Mouse (Mus musculus) heart, embryonic 15.5 days (tissue): ENCODE measurements around the gene Dhdh. TPM values are rescaled to one million over a fixed set of nuclear protein-coding genes. Genes with fewer than 3 reads are reported as not detected.
A peak's percentile ranks its signal among the peaks of the same experiment; 100 is the strongest.

Experiments used
- ATAC-seq: fragments of 200-750 bp; cut with Nextera tagmentation; replicated peaks from 2 replicates; pipeline ENCODE4 v1.8.0; 2017; ENCODE audit warnings: low read depth, moderate TSS enrichment; ENCODE audit not compliant: insufficient number of reproducible peaks, insufficient read depth, low FRiP score
- H3K27ac ChIP-seq: fragments of 300-500 bp; sonication (generic); 2 replicates; pipeline ENCODE4 v1.5.1; 2015; ENCODE audit warnings: mild to moderate bottlenecking, inconsistent platforms
- H3K27me3 ChIP-seq: fragments of 300-500 bp; sonication (generic); 2 replicates; pipeline ENCODE4 v1.6.1; 2015; ENCODE audit warnings: inconsistent platforms
- H3K36me3 ChIP-seq: fragments of 300-500 bp; sonication (generic); 2 replicates; pipeline ENCODE4 v1.6.1; 2015; ENCODE audit warnings: mild to moderate bottlenecking, inconsistent platforms
- H3K4me1 ChIP-seq: fragments of 300-500 bp; sonication (generic); replicated peaks from 2 replicates; pipeline ENCODE4 v1.6.1; 2015; ENCODE audit warnings: inconsistent platforms
- H3K4me2 ChIP-seq: fragments of 300-500 bp; sonication (generic); 2 replicates; pipeline ENCODE4 v1.6.1; 2015; ENCODE audit warnings: inconsistent platforms, mild to moderate bottlenecking, moderate library complexity
- H3K4me3 ChIP-seq: fragments of 300-500 bp; sonication (generic); 2 replicates; pipeline ENCODE4 v1.5.1; 2015; ENCODE audit warnings: mild to moderate bottlenecking, inconsistent platforms
- H3K9ac ChIP-seq: fragments of 300-500 bp; sonication (generic); 2 replicates; pipeline ENCODE4 v1.6.1; 2015; ENCODE audit warnings: mild to moderate bottlenecking, inconsistent platforms
- H3K9me3 ChIP-seq: fragments of 300-500 bp; sonication (generic); replicated peaks from 2 replicates; pipeline ENCODE4 v1.6.1; 2016; ENCODE audit warnings: inconsistent platforms
- WGBS: fragments of 180-500 bp; shearing (Covaris S2); methylation state at CpG from one replicate; pipeline ENCODE4 v1.1.7; 2015; ENCODE audit warnings: mixed read lengths; 5-methylcytosine and 5-hydroxymethylcytosine counted together
- polyA plus RNA-seq: library from polyadenylated mRNA; unstranded; fragments of >200 nt; fragmentation: Nextera tagmentation; extraction: Ambion mirVana; gene quantifications from 2 replicates; pipeline ENCODE4 v1.2.1, GENCODE M21; 2015

Gene Dhdh
- polyA plus RNA-seq, 1 experiment from 2014 or later = 4.1 TPM

GRCm38 (mm10) chr7:45509181-45509882 lies 20.7 kb upstream of the Dhdh start:
- Histone ChIP-seq H3K9me3 (no peaks in the 10 kb centered on the region), H3K4me2 (peak overlapping the region; percentile 85), H3K27ac (peak overlapping the region; percentile 90), H3K4me3 (peak overlapping the region; percentile 79), H3K9ac (peak overlapping the region; percentile 79), H3K36me3 (peaks cover 9% of the 10 kb centered on the region; the same call in 1 of the 2 replicates), H3K27me3 (no peaks in the 10 kb centered on the region), H3K4me1 (peaks cover 19% of the 10 kb centered on the region)
- WGBS = 30% methylated on average over 19 of the region's 19 CpGs
- ATAC-seq = no peak; the same call in 1 of the 2 replicates

GRCm38 (mm10) chr7:45508561-45508960 lies 20.0 kb upstream of the Dhdh start:
- H3K4me2 ChIP-seq = peak overlapping the region; percentile 85; the same call in 1 of the 2 replicates

GRCm38 (mm10) chr7:45507583-45507982 lies 19.0 kb upstream of the Dhdh start:
- Histone ChIP-seq H3K27ac (no peak overlapping the region), H3K4me1 (peaks cover 19% of the 10 kb centered on the region), H3K9me3 (no peaks in the 10 kb centered on the region), H3K4me2 (no peak overlapping the region), H3K27me3 (no peaks in the 10 kb centered on the region), H3K36me3 (peaks cover 11% of the 10 kb centered on the region), H3K4me3 (no peak overlapping the region), H3K9ac (no peak overlapping the region)
- ATAC-seq = no peak
- 79% methylated on average over 6 of the region's 6 CpGs for WGBS

More at GRCm38 (mm10) chr7:45508561-45508960, 20.0 kb upstream of the Dhdh start:
- Histone ChIP-seq H3K4me3 (peak overlapping the region; percentile 79; the same call in 1 of the 2 replicates), H3K9me3 (no peaks in the 10 kb centered on the region), H3K27ac (no peak overlapping the region), H3K9ac (no peak overlapping the region), H3K27me3 (no peaks in the 10 kb centered on the region), H3K36me3 (peaks cover 9% of the 10 kb centered on the region; the same call in 1 of the 2 replicates), H3K4me1 (peaks cover 19% of the 10 kb centered on the region)
- WGBS = 79% methylated on average over 6 of the region's 6 CpGs
- no peak for ATAC-seq

GRCm38 (mm10) chr7:45498427-45498826 lies 9.8 kb upstream of the Dhdh start:
- Histone ChIP-seq H3K4me1 (no peaks in the 10 kb centered on the region), H3K9ac (no peak overlapping the region), H3K36me3 (peaks cover 63% of the 10 kb centered on the region), H3K4me2 (no peak overlapping the region), H3K27me3 (no peaks in the 10 kb centered on the region), H3K9me3 (no peaks in the 10 kb centered on the region), H3K4me3 (no peak overlapping the region), H3K27ac (no peak overlapping the region)
- ATAC-seq = no peak
- 95% methylated on average over 6 of the region's 6 CpGs for WGBS

GRCm38 (mm10) chr7:45494548-45494947 lies 5.9 kb upstream of the Dhdh start:
- Histone ChIP-seq H3K9ac (no peak overlapping the region), H3K9me3 (no peaks in the 10 kb centered on the region), H3K4me3 (no peak overlapping the region), H3K27me3 (no peaks in the 10 kb centered on the region), H3K4me1 (0 out of 2 replicates have a peak, but pooled peaks cover 4% of the 10 kb centered on the region), H3K36me3 (peaks cover 55% of the 10 kb centered on the region), H3K27ac (no peak overlapping the region), H3K4me2 (no peak overlapping the region)
- WGBS = 88% methylated on average over 9 of the region's 9 CpGs
- no peak for ATAC-seq

GRCm38 (mm10) chr7:45492951-45493350 lies 4.3 kb upstream of the Dhdh start:
- H3K27ac ChIP-seq = no peak overlapping the region

GRCm38 (mm10) chr7:45492225-45492844 lies 3.7 kb upstream of the Dhdh start:
- ATAC-seq = no peak
- Histone ChIP-seq H3K4me2 (no peak overlapping the region), H3K4me3 (no peak overlapping the region), H3K27me3 (no peaks in the 10 kb centered on the region), H3K27ac (no peak overlapping the region), H3K9ac (no peak overlapping the region), H3K4me1 (peaks cover 14% of the 10 kb centered on the region), H3K9me3 (no peaks in the 10 kb centered on the region), H3K36me3 (peaks cover 36% of the 10 kb centered on the region)
- WGBS = 94% methylated on average over 8 of the region's 8 CpGs

More at GRCm38 (mm10) chr7:45492951-45493350, 4.3 kb upstream of the Dhdh start:
- Histone ChIP-seq H3K36me3 (peaks cover 42% of the 10 kb centered on the region), H3K4me1 (peaks cover 14% of the 10 kb centered on the region), H3K4me3 (no peak overlapping the region), H3K9me3 (no peaks in the 10 kb centered on the region), H3K27me3 (no peaks in the 10 kb centered on the region), H3K4me2 (no peak overlapping the region), H3K9ac (no peak overlapping the region)
- no peak for ATAC-seq
- WGBS = 83% methylated on average over 5 of the region's 5 CpGs

- Histone ChIP-seq H3K36me3 (peaks cover 30% of the 10 kb centered on the region), H3K9ac (no peak overlapping the region), H3K4me3 (no peak overlapping the region), H3K4me1 (peaks cover 14% of the 10 kb centered on the region), H3K9me3 (no peaks in the 10 kb centered on the region), H3K27me3 (no peaks in the 10 kb centered on the region), H3K27ac (no peak overlapping the region), H3K4me2 (peak overlapping the region; percentile 7; the same call in 1 of the 2 replicates)
- no peak for ATAC-seq
- WGBS = 26% methylated on average over 3 of the region's 3 CpGs
Observed at GRCm38 (mm10) chr7:45491264-45491663, 2.7 kb upstream of the Dhdh start.

GRCm38 (mm10) chr7:45490822-45491221 lies 2.2 kb upstream of the Dhdh start:
- WGBS = 48% methylated on average over 9 of the region's 9 CpGs
- Histone ChIP-seq H3K36me3 (peaks cover 30% of the 10 kb centered on the region), H3K4me1 (peaks cover 14% of the 10 kb centered on the region), H3K27ac (no peak overlapping the region), H3K9ac (no peak overlapping the region), H3K27me3 (no peaks in the 10 kb centered on the region), H3K4me2 (peak overlapping the region; percentile 7; the same call in 1 of the 2 replicates), H3K4me3 (no peak overlapping the region), H3K9me3 (no peaks in the 10 kb centered on the region)
- ATAC-seq = no peak

GRCm38 (mm10) chr7:45489578-45489977 lies 973 bp upstream of the Dhdh start:
- no peak overlapping the region for H3K27ac ChIP-seq
- no peak overlapping the region for H3K4me2 ChIP-seq
- no peak overlapping the region for H3K4me3 ChIP-seq
- H3K27me3 ChIP-seq = no peaks in the 10 kb centered on the region
- H3K9me3 ChIP-seq = no peaks in the 10 kb centered on the region
- peaks cover 17% of the 10 kb centered on the region; the same call in 1 of the 2 replicates for H3K36me3 ChIP-seq
- H3K9ac ChIP-seq = no peak overlapping the region
- 62% methylated on average over 7 of the region's 7 CpGs for WGBS
- peaks cover 14% of the 10 kb centered on the region for H3K4me1 ChIP-seq
- no peak for ATAC-seq

GRCm38 (mm10) chr7:45487861-45488292 lies 728 bp downstream of the Dhdh start:
- ATAC-seq = peak; percentile 22; the same call in 1 of the 2 replicates
- H3K4me3 ChIP-seq = peak overlapping the region; percentile 57
- peaks cover under 1% of the 10 kb centered on the region; the same call in 1 of the 2 replicates for H3K36me3 ChIP-seq
- no peaks in the 10 kb centered on the region for H3K9me3 ChIP-seq
- H3K27ac ChIP-seq = peak overlapping the region; percentile 9; the same call in 1 of the 2 replicates
- 44% methylated on average over 11 of the region's 11 CpGs for WGBS
- no peaks in the 10 kb centered on the region for H3K27me3 ChIP-seq
- H3K4me1 ChIP-seq = peaks cover 14% of the 10 kb centered on the region
- no peak overlapping the region for H3K9ac ChIP-seq
- H3K4me2 ChIP-seq = peak overlapping the region; percentile 82
